Mouse (Mus musculus) heart, adult 11 months (tissue): ENCODE data around the gene Capn3.

Experiments
- DNase-seq: peaks from one replicate; pipeline ENCODE4 v3.0.0; 2022

Gene Capn3

DNA sequence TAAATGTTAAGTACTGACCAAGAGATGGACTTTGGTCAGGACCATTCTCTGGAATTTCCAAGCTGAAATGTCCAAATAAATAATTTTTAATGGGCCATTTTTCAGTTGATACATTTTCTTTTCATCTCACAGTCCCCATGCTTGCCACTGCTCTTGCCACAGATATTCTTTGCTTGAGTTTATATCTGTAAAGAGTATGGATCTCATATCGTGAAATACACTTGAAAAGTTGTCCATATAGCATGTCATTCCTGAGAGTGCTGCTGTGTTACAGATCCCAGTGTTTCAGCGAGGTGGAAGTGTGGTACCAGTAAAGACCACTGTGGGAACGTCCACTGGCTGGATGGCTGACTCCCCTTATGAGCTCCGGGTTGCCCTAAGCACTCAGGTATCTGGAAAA is at the start of gene Capn3:
Gene Capn3 (plus strand): TSS at position 301 of the 400 bp plus-strand sequence.
- DNase-seq, result peak; percentile 62

GRCm38 (mm10) chr2:120411096-120411628 is 44.7 kb upstream of the Capn3 start:
- DNase-seq, result peak; percentile 64

- DNase-seq, result peak; percentile 18
Observed at GRCm38 (mm10) chr2:120414113-120414512, 41.7 kb upstream of the Capn3 start.

- peak; percentile 45 for DNase-seq
Observed at GRCm38 (mm10) chr2:120414738-120415414, 40.9 kb upstream of the Capn3 start.

DNA sequence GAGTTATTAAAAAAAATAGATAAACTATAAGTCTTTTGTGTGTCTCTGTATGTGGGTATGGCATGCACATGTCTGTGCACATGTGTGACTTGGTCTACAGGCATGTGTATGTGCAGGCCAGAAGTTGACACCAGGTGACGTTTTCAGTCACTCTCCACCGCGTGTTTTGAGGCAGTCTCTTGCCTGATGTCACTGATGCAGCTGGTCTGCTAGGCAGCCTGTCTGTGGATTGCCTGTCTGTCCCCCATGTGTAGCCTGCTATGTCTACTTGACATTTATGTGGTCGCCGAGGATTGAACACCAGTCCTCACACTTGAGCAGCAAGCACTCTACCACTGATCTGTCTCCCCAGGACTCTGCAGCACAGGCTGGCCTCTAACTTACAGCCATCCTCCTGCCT is 31.4 kb upstream of the Capn3 start:
- DNase-seq, result peak; percentile 61

DNA sequence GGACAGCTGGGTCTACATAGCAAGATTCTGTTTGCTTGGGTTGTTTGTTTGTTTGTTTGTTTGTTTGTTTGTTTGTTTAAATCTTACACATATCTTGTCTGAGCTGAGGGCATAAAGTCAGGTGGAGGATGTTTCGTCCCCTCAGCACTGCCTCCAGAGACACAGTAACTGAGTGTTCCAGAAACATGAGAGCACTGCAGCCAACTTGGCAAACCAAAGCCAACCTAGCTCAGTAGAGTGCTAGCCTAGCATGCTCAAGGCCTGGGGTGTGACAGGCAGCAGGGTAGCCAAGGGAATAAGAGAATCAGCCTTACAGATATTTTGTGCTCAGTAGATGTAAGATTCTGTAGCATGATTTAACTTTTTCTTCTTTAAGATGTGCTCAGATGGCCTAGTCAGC is 11.3 kb upstream of the Capn3 start:
- peak; percentile 63 for DNase-seq

DNA sequence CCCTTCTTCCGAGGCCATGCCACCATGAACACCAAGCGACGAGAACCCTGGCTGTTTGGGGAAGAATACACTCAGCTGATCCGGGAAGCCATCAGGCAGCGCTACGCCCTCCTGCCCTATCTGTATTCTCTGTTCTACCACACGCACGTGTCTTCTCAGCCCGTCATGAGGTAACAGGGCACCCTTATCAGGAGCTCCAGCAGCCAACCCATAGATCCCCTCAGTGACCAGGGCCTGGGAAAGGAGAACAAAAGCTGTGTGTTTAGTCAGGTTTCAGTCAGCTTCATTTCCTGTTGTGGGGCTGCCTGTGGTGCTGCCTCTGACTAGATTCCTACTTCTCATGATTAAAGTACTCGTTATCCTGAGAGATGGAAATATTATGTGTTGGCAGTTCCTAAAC is 9.4 kb upstream of the Capn3 start:
- no peak for DNase-seq

- DNase-seq, result no peak
Observed at GRCm38 (mm10) chr2:120447306-120447705, 8.5 kb upstream of the Capn3 start.

DNA sequence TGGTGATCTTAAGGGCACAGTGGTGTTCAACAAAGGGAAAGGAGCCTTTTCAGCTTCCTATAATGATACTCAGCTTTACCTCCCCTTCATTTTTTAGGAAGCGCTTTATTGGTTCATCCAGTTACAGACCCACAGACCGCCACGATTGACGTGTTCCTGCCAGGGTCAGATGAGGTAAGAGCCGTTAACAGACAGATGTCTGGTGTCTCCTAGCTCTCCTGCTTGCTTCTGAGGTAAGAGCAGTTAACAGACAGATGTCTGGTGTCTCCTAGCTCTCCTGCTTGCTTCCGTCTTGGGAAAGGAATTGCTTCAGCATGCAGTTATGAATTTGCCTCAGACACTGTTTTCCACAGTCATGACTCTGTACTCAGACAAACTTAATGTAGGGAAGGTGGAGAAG is 5.1 kb upstream of the Capn3 start:
- no peak for DNase-seq

DNA sequence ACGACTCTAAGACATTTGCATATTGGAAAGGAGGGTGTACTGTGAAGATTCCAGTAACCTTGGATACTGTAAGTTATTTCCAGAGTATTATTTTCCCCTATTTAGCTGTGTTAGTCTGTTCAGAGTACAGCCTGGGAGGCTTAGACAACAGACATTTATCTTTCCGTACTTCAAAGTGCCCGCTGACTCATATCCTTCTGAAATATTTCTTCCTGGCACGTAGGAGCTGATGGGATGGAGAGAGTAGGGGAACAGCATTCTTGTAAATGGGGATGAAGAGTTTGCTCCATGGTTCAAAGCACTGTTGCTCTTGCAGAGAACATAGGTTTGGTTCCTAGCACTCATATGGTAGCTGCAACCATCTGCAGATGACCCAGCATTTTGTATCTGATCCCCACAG is 3.2 kb upstream of the Capn3 start:
- peak; percentile 61 for DNase-seq

DNA sequence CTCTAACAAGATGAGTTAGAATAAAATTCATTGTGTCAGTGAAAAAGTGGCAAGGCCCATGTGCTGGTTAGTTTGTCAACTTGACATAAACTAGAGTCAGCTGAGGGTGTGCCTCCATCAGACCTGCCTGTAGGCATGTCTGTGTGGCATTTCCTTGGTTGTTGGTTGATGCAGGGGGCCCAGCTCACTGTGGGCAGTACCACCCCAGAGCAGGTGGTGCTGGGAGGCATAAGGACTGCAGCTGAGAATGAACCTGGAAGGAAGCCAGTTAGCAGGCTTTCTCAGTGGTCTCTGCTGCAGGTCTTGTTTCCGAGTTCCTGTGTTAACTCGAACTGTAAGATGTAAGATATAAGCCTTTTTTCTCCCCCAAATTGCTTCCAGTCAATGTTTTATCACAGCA is 832 bp upstream of the Capn3 start:
- peak; percentile 66 for DNase-seq

GRCm38 (mm10) chr2:120460216-120460615 is 4.4 kb downstream of the Capn3 start:
- DNase-seq, result peak; percentile 74

DNA sequence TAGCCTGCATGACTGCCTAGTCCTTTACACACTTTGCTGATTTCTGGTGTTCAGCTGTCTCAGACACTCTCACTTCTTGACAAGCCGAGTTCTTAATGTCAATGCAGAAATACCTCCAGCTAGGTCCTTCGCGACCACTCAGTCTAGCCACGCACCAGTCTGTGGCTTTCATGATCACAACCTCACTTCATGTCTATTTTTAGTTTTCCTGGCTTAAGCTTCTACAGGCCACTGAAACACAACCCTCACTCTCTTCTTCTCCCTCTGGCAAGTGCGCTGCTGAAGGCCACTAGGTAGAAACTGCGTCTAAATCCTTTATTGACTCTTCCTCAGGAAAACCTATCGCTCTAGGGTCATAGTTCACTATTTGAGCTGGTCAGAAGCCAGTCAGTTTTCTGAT is 7.5 kb downstream of the Capn3 start:
- peak; percentile 79 for DNase-seq

DNA sequence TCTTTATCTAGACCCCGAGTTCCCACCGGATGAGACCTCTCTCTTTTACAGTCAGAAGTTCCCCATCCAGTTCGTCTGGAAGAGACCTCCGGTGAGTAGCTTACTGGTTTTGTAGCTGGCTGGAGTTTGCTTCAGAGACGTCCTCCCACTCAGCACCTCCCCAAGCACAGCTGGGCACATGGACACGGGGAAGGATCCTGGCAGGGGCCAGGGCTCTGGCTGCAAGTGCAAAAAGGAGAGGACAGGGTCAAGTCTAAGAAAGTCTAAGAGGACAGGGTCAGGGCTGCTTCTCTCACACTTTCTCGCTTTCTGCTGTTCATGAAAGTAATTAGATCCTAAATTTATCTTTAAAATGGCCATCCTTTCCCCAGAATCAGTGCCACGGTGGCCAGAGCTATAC is 8.3 kb downstream of the Capn3 start:
- DNase-seq, result no peak

DNA sequence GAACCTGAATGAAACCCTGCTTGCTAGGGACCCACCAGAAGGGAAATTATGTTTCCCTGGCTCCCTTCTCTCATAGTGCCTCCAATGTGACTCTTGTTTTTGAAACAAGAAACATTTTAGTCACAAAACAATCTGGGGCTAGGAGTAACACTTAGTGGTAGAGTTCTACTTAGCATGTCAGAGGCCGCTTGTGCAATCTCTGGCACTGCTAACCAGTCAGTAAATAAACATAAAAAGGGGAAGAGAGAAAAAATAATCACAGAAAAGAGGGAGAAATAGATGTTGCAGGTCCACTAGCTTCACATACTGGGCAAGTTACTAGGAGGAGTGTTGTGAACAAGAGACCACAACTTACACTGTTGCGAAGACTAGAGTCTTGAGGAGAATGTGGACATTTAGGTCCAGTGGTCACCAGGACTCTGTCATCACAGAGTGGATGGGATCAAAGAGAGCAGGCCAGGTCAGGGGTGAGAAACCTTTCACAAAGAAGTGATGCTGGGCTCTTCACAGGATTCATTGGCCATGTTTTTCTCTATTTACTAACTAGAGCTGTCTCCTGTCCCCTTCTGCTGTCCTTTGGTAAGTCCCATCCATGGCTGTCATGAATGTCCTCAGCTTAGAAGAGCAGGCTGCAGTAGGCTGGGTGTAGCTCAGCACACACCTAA is 9.0 kb downstream of the Capn3 start:
- no peak for DNase-seq

DNA sequence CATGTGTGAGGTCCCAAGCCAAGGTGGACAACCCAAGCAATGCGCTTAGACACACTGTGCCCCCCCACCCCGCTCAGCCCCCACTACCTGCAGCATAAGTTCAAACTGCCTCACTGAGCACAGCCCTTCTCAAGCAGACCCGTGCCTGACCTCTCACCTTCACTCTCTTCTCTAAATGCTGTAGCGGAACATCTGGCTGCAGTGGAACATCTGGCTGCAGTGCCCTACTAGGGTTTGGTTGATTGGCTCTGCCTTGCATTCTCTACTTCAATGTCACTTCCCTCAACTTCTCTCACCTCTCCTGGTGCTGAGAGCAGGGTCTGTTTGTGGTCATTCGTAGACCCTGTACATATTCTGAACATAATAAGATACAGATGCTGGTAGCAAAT is 9.6 kb downstream of the Capn3 start:
- no peak for DNase-seq

DNA sequence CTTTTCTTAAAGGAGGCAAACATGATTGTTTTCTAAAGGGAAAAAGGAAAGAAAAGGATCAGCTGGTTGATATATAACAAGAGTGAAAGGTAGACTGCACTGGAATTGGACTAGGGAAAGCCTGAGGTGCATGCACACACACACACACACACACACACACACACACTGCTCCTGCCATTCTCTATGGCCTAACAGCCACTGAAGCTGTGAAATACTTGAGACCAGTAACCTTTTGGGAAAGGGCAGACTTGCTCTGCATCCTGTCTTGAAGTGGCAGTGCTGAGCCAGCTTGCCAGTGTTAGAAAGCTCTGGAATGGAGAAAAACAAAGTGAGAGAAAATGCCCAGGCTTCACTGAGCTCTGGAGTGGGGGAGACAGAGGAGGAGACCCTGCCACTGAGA is 12.2 kb downstream of the Capn3 start:
- DNase-seq, result no peak

- no peak for DNase-seq
Observed at GRCm38 (mm10) chr2:120469220-120469619, 13.4 kb downstream of the Capn3 start.

GRCm38 (mm10) chr2:120469715-120470114 is 13.9 kb downstream of the Capn3 start:
- DNase-seq, result no peak

- DNase-seq, result no peak
Observed at GRCm38 (mm10) chr2:120470856-120471255, 15.0 kb downstream of the Capn3 start.

DNA sequence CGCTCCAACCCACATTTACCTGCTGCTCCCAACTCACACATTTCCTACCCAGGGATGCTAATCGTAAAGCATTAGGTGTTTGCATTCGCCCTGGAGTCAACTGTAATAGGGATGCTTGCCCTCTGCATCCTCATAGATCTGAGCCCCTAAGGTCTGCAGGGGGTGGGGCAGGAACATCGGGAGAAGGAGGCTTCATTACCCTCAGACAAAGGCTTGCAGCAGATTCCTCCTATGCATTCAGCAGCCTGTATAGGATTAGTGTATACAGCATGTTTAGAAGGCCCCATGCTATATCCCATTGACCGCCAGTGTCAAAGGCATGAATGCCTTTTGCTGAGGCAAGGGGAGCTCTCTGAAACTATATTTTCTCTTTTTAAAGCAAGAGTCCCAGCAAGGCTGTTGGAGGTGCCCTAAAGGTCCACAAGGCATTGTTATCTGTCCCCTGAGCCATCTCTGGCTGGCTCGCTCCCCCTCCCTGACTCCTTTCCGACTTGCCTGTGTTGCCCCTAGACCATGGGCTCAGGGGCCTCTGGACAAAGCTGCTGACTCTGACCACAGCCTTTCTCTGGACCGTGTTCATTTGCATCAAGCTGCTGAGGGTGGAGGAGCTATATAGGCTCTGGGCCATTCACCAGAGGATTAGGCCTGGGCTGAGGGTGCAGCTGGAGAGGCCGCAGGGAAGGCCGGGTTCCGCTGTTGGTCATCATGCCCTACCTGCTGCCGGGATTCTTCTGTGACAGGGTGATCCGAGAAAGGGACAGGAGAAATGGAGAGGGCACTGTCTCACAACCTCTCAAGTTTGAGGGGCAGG is 20.7 kb downstream of the Capn3 start:
- DNase-seq, result no peak

DNA sequence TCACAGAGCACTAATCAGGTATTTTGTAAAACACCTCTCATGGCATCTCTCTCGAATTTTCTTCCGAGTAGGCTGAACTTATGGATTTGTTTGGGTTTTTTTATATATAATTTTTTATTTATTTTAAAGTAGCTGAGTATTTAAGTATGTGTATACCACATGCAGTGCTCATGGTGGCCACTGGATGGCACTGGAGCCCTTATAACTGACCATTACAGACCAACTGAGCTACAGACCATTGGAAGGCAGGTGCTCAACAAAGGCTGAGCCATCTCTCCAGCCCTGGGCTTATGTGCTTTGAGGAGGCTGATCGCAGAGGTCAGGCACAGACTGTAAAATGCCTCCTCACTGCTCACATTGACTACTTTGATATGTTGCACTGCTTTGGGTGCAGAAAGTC is 22.8 kb downstream of the Capn3 start:
- DNase-seq, result peak; percentile 92

DNA sequence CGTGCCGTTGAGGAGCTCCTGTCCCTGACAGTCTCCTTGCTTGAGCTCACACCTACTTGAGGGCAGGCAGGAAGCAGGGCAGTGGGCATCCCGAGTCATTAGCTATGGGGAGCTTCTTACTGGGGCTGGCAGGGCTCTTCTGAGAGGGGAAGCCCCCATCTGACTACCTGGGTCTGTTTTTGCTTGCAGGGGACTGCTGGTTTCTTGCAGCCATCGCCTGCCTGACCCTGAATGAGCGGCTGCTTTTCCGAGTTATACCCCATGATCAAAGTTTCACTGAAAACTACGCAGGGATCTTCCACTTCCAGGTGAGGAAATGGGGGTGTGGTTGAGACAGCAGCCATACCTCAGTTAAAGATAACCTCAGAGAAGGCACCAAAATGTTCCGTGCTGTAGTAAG is 26.1 kb downstream of the Capn3 start:
- no peak for DNase-seq
